Mouse (Mus musculus): ENCODE data around the gene Pkn3. TPM values are rescaled to one million over a fixed set of nuclear protein-coding genes. Genes with fewer than 3 reads are reported as not detected.

Pkn3 gene
- polyA plus RNA-seq, 1 experiment from 2014 or later: 1.9 TPM

- ATAC-seq (ENCODE audit: low FRiP score, low TSS enrichment) (no peak), DNase-seq (no peak)
- WGBS: 28% methylated on average over 5 of the region's 5 CpGs
- Histone ChIP-seq H3K9me3 (ENCODE audit: control insufficient read depth, low read length) (no peaks in the 10 kb centered on the region), H3K27ac (replicated peaks; ENCODE audit: low read depth, low read length) (no peak overlapping the region), H3K27me3 (ENCODE audit: control insufficient read depth, insufficient read depth, low read length) (no peaks in the 10 kb centered on the region), H3K4me2 (ENCODE audit: low read length) (no peak overlapping the region), H3K4me1 (ENCODE audit: control insufficient read depth, insufficient read depth, low read length) (peaks cover 16% of the 10 kb centered on the region), H3K4me3 (replicated peaks; ENCODE audit: low read depth, low read length) (no peak overlapping the region), H3K36me3 (ENCODE audit: control insufficient read depth, insufficient read depth, low read length) (no peaks in the 10 kb centered on the region), H3K9ac (replicated peaks; ENCODE audit: low read length) (no peak overlapping the region)
Measured at GRCm38 (mm10) chr2:30058418-30058817, 19.1 kb upstream of the Pkn3 start.

- H3K27ac ChIP-seq (replicated peaks; ENCODE audit: low read depth, low read length): peak overlapping the region; percentile 73
- WGBS: 9% methylated on average over 37 of the region's 37 CpGs
- H3K27me3 ChIP-seq (ENCODE audit: control insufficient read depth, insufficient read depth, low read length): no peaks in the 10 kb centered on the region
- peak overlapping the region; percentile 47 for H3K4me3 ChIP-seq (replicated peaks; ENCODE audit: low read depth, low read length)
- no peaks in the 10 kb centered on the region for H3K9me3 ChIP-seq (ENCODE audit: control insufficient read depth, low read length)
- peak; percentile 73 for DNase-seq
- H3K4me1 ChIP-seq (ENCODE audit: control insufficient read depth, insufficient read depth, low read length): peaks cover 23% of the 10 kb centered on the region
- ATAC-seq (ENCODE audit: low FRiP score, low TSS enrichment): no peak
- peak overlapping the region; percentile 90 for H3K4me2 ChIP-seq (ENCODE audit: low read length)
- no peaks in the 10 kb centered on the region for H3K36me3 ChIP-seq (ENCODE audit: control insufficient read depth, insufficient read depth, low read length)
- H3K9ac ChIP-seq (replicated peaks; ENCODE audit: low read length): peak overlapping the region; percentile 55; the same call in 1 of the 2 replicates
Measured at GRCm38 (mm10) chr2:30061215-30062166, 16.0 kb upstream of the Pkn3 start.

- WGBS: under 1% methylated on average over 40 of the region's 40 CpGs
- ATAC-seq (ENCODE audit: low FRiP score, low TSS enrichment) (no peak), DNase-seq (peak; percentile 76)
Measured at GRCm38 (mm10) chr2:30062249-30063093, 15.0 kb upstream of the Pkn3 start.

DNA sequence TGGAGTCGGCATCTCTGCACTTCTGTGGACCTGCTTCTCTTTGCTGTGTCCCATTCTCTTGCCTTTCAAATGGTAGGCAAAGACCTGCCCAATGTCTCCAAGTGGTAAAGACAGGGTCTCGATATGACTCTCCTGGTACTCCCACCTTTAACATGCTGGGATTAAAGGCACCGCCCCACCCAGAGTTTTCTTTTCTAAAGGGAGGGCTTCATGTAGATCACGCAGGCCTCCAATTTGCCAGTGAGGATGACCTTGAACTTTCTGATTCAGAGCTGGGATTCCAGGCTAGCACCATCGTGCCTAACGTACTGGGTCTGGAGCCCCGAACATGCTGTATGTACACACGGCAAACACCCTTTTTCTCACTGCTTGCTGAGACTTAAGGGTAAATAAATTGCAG, 14.2 kb upstream of the Pkn3 start:
- ATAC-seq (ENCODE audit: low FRiP score, low TSS enrichment): no peak
- Histone ChIP-seq H3K36me3 (ENCODE audit: control insufficient read depth, insufficient read depth, low read length) (peaks cover 4% of the 10 kb centered on the region), H3K9me3 (ENCODE audit: control insufficient read depth, low read length) (no peaks in the 10 kb centered on the region), H3K27me3 (ENCODE audit: control insufficient read depth, insufficient read depth, low read length) (no peaks in the 10 kb centered on the region), H3K27ac (replicated peaks; ENCODE audit: low read depth, low read length) (peak overlapping the region; percentile 73), H3K4me3 (replicated peaks; ENCODE audit: low read depth, low read length) (peak overlapping the region; percentile 47), H3K9ac (replicated peaks; ENCODE audit: low read length) (peak overlapping the region; percentile 55), H3K4me1 (ENCODE audit: control insufficient read depth, insufficient read depth, low read length) (peaks cover 29% of the 10 kb centered on the region), H3K4me2 (ENCODE audit: low read length) (peak overlapping the region; percentile 90)
- DNase-seq: no peak
- 5% methylated on average over 8 of the region's 8 CpGs for WGBS

More at GRCm38 (mm10) chr2:30062249-30063093, 15.0 kb upstream of the Pkn3 start:
- no peaks in the 10 kb centered on the region for H3K27me3 ChIP-seq (ENCODE audit: control insufficient read depth, insufficient read depth, low read length)
- no peaks in the 10 kb centered on the region for H3K9me3 ChIP-seq (ENCODE audit: control insufficient read depth, low read length)
- H3K36me3 ChIP-seq (ENCODE audit: control insufficient read depth, insufficient read depth, low read length): no peaks in the 10 kb centered on the region
- H3K4me3 ChIP-seq (replicated peaks; ENCODE audit: low read depth, low read length): peak overlapping the region; percentile 47
- H3K4me1 ChIP-seq (ENCODE audit: control insufficient read depth, insufficient read depth, low read length): peaks cover 23% of the 10 kb centered on the region
- H3K9ac ChIP-seq (replicated peaks; ENCODE audit: low read length): peak overlapping the region; percentile 55
- peak overlapping the region; percentile 73 for H3K27ac ChIP-seq (replicated peaks; ENCODE audit: low read depth, low read length)
- peak overlapping the region; percentile 90 for H3K4me2 ChIP-seq (ENCODE audit: low read length)

- no peaks in the 10 kb centered on the region for H3K9me3 ChIP-seq (ENCODE audit: control insufficient read depth, low read length)
- peaks cover 9% of the 10 kb centered on the region for H3K36me3 ChIP-seq (ENCODE audit: control insufficient read depth, insufficient read depth, low read length)
- no peak overlapping the region for H3K4me3 ChIP-seq (replicated peaks; ENCODE audit: low read depth, low read length)
- H3K27ac ChIP-seq (replicated peaks; ENCODE audit: low read depth, low read length): no peak overlapping the region
- H3K9ac ChIP-seq (replicated peaks; ENCODE audit: low read length): peak overlapping the region; percentile 55; the same call in 1 of the 2 replicates
- no peak for ATAC-seq (ENCODE audit: low FRiP score, low TSS enrichment)
- no peaks in the 10 kb centered on the region for H3K27me3 ChIP-seq (ENCODE audit: control insufficient read depth, insufficient read depth, low read length)
- no peak for DNase-seq
- H3K4me1 ChIP-seq (ENCODE audit: control insufficient read depth, insufficient read depth, low read length): peaks cover 32% of the 10 kb centered on the region
- 7% methylated on average over 3 of the region's 3 CpGs for WGBS
- H3K4me2 ChIP-seq (ENCODE audit: low read length): peak overlapping the region; percentile 90
Measured at GRCm38 (mm10) chr2:30063791-30064190, 13.7 kb upstream of the Pkn3 start.

DNA sequence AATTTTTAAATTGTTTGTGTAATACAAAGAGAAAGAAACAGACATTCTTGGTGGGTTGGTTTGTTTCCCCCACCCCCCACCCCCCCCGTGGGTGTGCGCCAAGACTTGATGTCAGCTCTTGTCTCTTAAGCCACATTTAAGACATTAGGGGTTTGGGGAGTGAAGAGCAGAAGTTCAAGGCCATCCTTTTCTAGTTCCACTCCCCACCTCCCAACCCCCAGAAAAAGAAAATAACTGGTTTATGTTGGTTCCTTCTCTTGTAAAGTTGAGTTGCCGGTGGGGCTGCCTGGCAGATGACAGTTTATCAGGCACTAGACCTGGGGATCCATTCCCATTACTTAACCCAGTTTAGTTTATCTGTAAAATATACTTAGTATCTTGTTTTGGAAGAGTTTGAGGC, 13.2 kb upstream of the Pkn3 start:
- no peaks in the 10 kb centered on the region for H3K9me3 ChIP-seq (ENCODE audit: control insufficient read depth, low read length)
- H3K27ac ChIP-seq (replicated peaks; ENCODE audit: low read depth, low read length): no peak overlapping the region
- peak overlapping the region; percentile 90; the same call in 1 of the 2 replicates for H3K4me2 ChIP-seq (ENCODE audit: low read length)
- H3K4me1 ChIP-seq (ENCODE audit: control insufficient read depth, insufficient read depth, low read length): peaks cover 32% of the 10 kb centered on the region
- H3K36me3 ChIP-seq (ENCODE audit: control insufficient read depth, insufficient read depth, low read length): peaks cover 14% of the 10 kb centered on the region
- H3K27me3 ChIP-seq (ENCODE audit: control insufficient read depth, insufficient read depth, low read length): no peaks in the 10 kb centered on the region
- DNase-seq (no peak), ATAC-seq (ENCODE audit: low FRiP score, low TSS enrichment) (no peak)
- WGBS: 41% methylated on average over 3 of the region's 3 CpGs
- no peak overlapping the region for H3K9ac ChIP-seq (replicated peaks; ENCODE audit: low read length)
- H3K4me3 ChIP-seq (replicated peaks; ENCODE audit: low read depth, low read length): no peak overlapping the region

DNA sequence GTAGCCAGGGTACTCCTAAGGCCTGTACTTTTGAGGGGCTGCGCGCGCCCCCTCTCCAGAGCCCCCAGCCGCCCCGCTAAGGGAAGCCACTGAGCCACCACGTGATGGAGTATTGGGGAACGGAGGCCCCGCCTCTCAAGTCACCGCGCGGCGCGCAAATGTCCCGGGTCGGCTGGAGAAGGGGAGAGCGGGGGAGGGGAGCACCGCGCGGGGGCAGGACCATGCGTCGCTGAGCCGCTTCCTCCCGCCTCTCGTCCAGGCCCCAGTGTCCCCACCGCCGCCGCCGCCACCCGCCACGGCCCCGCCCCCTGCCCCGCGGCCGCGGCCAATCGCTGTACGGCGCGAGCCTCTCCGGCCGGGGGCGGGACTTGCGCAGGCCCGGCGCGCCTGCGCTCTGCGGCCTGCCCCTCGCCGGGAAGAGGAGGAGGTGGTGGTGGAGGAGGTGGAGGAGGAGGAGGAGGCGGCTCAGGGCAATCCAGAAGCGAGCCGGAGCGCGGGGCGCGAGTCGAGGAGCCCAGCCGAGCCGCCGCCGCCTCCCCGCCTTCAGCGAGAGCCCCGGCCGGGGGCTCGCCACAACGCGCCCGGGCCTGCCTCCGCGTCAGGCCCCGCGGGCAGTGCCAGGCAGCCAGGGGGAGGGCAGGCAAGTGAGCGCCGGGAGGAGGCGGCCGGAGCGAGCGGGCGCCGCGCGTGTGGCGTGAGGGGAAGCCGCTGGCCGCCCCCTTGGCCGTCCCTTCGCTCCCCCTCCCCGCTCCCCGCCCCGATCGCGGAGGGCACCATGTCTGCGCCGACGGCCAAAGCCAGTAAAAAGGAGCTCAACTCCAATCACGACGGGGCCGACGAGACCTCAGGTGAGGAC, 11.2 kb upstream of the Pkn3 start:
- under 1% methylated on average over 81 of the region's 101 CpGs for WGBS
- peak; percentile 93 for ATAC-seq (ENCODE audit: low FRiP score, low TSS enrichment)
- H3K9ac ChIP-seq (replicated peaks; ENCODE audit: low read length): peak overlapping the region; percentile 98
- H3K4me3 ChIP-seq (replicated peaks; ENCODE audit: low read depth, low read length): peak overlapping the region; percentile 99
- peaks cover 32% of the 10 kb centered on the region for H3K4me1 ChIP-seq (ENCODE audit: control insufficient read depth, insufficient read depth, low read length)
- no peaks in the 10 kb centered on the region for H3K27me3 ChIP-seq (ENCODE audit: control insufficient read depth, insufficient read depth, low read length)
- H3K36me3 ChIP-seq (ENCODE audit: control insufficient read depth, insufficient read depth, low read length): peaks cover 29% of the 10 kb centered on the region
- H3K4me2 ChIP-seq (ENCODE audit: low read length): peak overlapping the region; percentile 72
- H3K27ac ChIP-seq (replicated peaks; ENCODE audit: low read depth, low read length): peak overlapping the region; percentile 99
- no peaks in the 10 kb centered on the region for H3K9me3 ChIP-seq (ENCODE audit: control insufficient read depth, low read length)
- peak; percentile 98 for DNase-seq
